Mouse (Mus musculus) heart, postnatal 0 days (tissue): ENCODE data around the gene Tnfsf8. TPM values are rescaled to one million over a fixed set of nuclear protein-coding genes. Genes with fewer than 3 reads are reported as not detected.

Source experiments
- ATAC-seq: fragments of 200-750 bp; cut with Nextera tagmentation; 2 replicates; pipeline ENCODE4 v1.8.0; 2017; ENCODE audit warnings: low read depth, moderate number of reproducible peaks, moderate library complexity; ENCODE audit not compliant: insufficient read depth
- DNase-seq: peaks from one replicate; pipeline ENCODE4 v3.0.0-alpha.2; 2016; ENCODE audit warnings: low spot score
- H3K27ac ChIP-seq: fragments of 300-500 bp; sonication (generic); 2 replicates; pipeline ENCODE4 v1.5.1; 2014; ENCODE audit warnings: low read depth, mild to moderate bottlenecking
- H3K27me3 ChIP-seq: fragments of 300-500 bp; sonication (generic); 2 replicates; pipeline ENCODE4 v1.6.1; 2014; ENCODE audit warnings: low read length, mixed read lengths; ENCODE audit not compliant: control insufficient read depth, insufficient read depth
- H3K36me3 ChIP-seq: fragments of 300-500 bp; sonication (generic); replicated peaks from 2 replicates; pipeline ENCODE4 v1.6.1; 2014; ENCODE audit warnings: low read length, mixed read lengths; ENCODE audit not compliant: control insufficient read depth, insufficient read depth
- H3K4me1 ChIP-seq: fragments of 300-500 bp; sonication (generic); 2 replicates; pipeline ENCODE4 v1.6.1; 2014; ENCODE audit warnings: antibody characterized with exemption; ENCODE audit not compliant: control insufficient read depth, insufficient read depth
- H3K4me2 ChIP-seq: fragments of 300-500 bp; sonication (generic); 2 replicates; pipeline ENCODE4 v1.6.1; 2014; ENCODE audit warnings: low read depth, mild to moderate bottlenecking, low read length, moderate library complexity
- H3K4me3 ChIP-seq: fragments of 300-500 bp; sonication (generic); 2 replicates; pipeline ENCODE4 v1.5.1; 2014; ENCODE audit warnings: low read depth, low read length
- H3K9ac ChIP-seq: fragments of 300-500 bp; sonication (generic); replicated peaks from 2 replicates; pipeline ENCODE4 v1.6.1; 2014; ENCODE audit warnings: low read depth, low read length, mixed read lengths
- H3K9me3 ChIP-seq: fragments of 300-500 bp; sonication (generic); replicated peaks from 2 replicates; pipeline ENCODE4 v1.6.1; 2016; ENCODE audit warnings: low read length; ENCODE audit not compliant: control insufficient read depth
- CTCF ChIP-seq: IDR thresholded peaks from 2 replicates; pipeline ENCODE4 v1.5.1; 2016; ENCODE audit warnings: antibody characterized with exemption, control low read depth, low read depth
- EP300 ChIP-seq: IDR thresholded peaks from 2 replicates; pipeline ENCODE4 v1.6.1; 2016; ENCODE audit warnings: antibody characterized with exemption, low read depth
- WGBS: fragments of 180-500 bp; shearing (Covaris S2); extraction: QIAGEN DNeasy Blood & Tissue Kit; methylation state at CpG from one replicate; pipeline ENCODE4 v1.1.7; 2014; 5-methylcytosine and 5-hydroxymethylcytosine counted together
- polyA plus RNA-seq: library from polyadenylated mRNA; unstranded; fragments of >200 nt; fragmentation: Nextera tagmentation; extraction: Ambion mirVana; gene quantifications from 2 replicates; pipeline ENCODE4 v1.2.1, GENCODE M21; 2015
- total RNA-seq: library from RNA; depleted of rRNA; stranded (reverse); fragments of >200 nt; gene quantifications from 2 replicates; pipeline ENCODE4 v1.2.3, GENCODE M21; 2014; ENCODE audit warnings: low replicate concordance; rRNA removed

Gene Tnfsf8
- not detected in 2 replicates for total RNA-seq
- polyA plus RNA-seq, result not detected in 2 replicates

DNA sequence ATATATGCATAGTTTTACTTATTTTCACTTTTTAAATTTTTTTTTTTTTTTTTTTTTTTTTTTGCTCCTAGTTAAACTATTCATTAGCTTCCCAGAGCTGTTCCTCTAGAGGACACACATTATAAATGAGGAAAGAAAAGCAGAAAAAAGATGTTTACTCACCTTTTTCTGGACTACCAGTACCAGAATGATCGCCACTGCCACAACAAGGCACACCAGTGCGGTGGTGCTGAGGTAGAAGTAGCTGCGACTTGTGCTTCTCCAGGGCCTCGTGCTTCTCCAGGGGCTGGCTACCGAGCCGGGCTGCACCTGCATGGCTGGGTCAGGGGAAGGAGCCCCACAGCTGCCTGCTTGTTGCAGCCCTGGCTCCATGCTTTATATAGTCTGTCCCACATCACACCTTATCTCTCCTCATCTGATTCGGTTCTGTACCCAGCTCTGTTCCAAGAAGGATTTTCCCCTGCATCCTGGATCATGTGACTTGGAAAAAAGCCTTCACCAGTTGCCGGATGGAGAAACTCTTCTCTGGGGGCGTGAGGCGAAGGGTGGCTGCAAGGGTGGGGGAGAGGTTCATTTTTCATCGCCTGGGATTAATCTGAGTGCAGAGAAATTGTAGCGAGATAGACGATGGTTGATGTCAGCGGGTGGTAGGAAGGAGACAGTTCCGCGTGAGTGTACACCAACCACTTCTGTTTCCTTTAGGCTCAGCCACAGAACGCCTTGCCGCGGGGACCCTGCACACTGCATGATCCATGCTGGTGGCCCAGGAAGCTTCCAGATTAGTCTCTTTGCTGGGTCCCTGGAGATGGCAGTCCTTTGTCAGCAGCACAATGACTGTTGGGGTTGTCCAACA is at the start of gene Tnfsf8:
Gene Tnfsf8 (minus strand): TSS at position 660 of the 853 bp plus-strand sequence.
- Histone ChIP-seq H3K9me3 (no peaks in the 10 kb centered on the region), H3K4me1 (no peaks in the 10 kb centered on the region), H3K27me3 (no peaks in the 10 kb centered on the region), H3K9ac (no peak within 1 kb of the TSS), H3K36me3 (no peaks in the 10 kb centered on the region), H3K4me3 (no peak within 1 kb of the TSS), H3K4me2 (no peak within 1 kb of the TSS; the same call in 1 of the 2 replicates), H3K27ac (no peak within 1 kb of the TSS)
- no peak for ATAC-seq
- DNase-seq, result no peak
- WGBS, result 67% methylated on average over 19 of the region's 19 CpGs
- TF ChIP-seq EP300 (no peak), CTCF (no peak)

DNA sequence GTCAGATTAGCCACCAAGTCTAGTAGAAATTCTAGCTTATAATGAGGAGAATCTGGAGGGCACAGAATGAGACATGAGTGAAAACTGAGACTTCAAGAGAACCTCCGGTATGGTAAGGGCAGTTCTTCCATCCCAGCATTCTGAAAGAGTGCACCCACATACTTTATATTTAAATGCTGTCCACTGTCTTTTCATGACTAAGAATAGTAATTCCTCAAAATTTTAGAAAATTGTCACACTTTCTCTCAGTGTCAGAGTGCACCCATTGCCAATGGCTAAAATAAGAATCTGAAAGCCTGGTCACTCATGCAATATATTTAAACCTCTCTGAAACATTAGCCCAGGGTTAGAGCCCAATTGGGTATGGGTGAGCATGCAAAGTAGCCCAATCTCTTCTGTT is 47.4 kb upstream of the Tnfsf8 start:
- H3K27ac ChIP-seq, result no peak overlapping the region
- DNase-seq, result no peak
- H3K27me3 ChIP-seq, result no peaks in the 10 kb centered on the region
- WGBS, result 83% methylated on average over 1 of the region's 1 CpGs
- no peak for ATAC-seq
- no peaks in the 10 kb centered on the region for H3K9me3 ChIP-seq
- no peaks in the 10 kb centered on the region for H3K36me3 ChIP-seq
- H3K4me2 ChIP-seq, result no peak overlapping the region
- H3K4me1 ChIP-seq, result no peaks in the 10 kb centered on the region
- H3K4me3 ChIP-seq, result no peak overlapping the region
- no peak overlapping the region for H3K9ac ChIP-seq
- TF ChIP-seq EP300 (no peak), CTCF (no peak)

DNA sequence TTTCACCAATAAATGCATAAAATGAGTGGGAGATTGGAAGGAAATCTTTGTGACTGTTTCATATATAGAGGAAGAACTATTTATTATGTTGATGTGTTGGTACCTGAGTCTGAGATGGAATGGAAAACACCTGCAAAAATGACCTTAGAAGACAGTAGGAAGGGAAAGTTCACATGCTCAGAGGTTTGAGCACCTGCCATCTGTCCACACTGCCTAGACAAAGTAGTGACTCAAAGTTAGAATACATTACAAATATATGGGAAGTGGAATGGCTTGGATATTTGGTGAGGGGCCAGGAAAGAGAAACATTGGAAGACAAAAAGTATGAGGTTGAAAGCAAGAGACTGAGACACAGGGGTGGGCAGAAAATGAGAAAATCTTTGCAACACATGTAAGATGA is 46.3 kb upstream of the Tnfsf8 start:
- Histone ChIP-seq H3K9ac (no peak overlapping the region), H3K36me3 (no peaks in the 10 kb centered on the region), H3K4me2 (no peak overlapping the region), H3K9me3 (no peaks in the 10 kb centered on the region), H3K4me1 (no peaks in the 10 kb centered on the region), H3K4me3 (no peak overlapping the region), H3K27me3 (no peaks in the 10 kb centered on the region), H3K27ac (no peak overlapping the region)
- DNase-seq (no peak), ATAC-seq (no peak)
- TF ChIP-seq EP300, result no peak
- no peak for TF ChIP-seq CTCF

DNA sequence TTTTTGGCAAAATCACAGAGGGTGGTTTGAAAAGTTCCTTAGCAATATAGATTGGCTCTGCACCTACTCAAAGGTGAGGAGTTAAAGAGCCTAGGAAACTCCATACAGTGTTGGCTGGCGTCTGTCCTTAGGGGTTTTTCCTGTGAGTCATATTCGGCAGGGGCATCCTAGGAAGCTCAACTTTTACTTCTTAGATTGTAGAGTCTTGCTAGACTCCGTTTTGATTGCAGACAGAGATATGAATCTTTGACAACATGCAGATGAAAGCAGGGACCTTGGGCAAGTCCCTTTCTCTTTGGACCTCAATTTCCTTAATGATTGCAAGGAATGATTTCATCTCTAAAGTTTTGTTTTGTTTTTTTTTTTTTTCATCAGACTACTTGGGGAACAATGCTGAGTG is 44.9 kb upstream of the Tnfsf8 start:
- TF ChIP-seq CTCF (no peak), EP300 (no peak)
- ATAC-seq, result no peak
- WGBS, result 40% methylated on average over 3 of the region's 3 CpGs
- DNase-seq, result no peak
- H3K27ac ChIP-seq, result no peak overlapping the region
- H3K4me2 ChIP-seq, result no peak overlapping the region
- no peak overlapping the region for H3K4me3 ChIP-seq
- no peaks in the 10 kb centered on the region for H3K4me1 ChIP-seq
- no peak overlapping the region for H3K9ac ChIP-seq
- no peaks in the 10 kb centered on the region for H3K9me3 ChIP-seq
- H3K27me3 ChIP-seq, result no peaks in the 10 kb centered on the region
- H3K36me3 ChIP-seq, result no peaks in the 10 kb centered on the region

DNA sequence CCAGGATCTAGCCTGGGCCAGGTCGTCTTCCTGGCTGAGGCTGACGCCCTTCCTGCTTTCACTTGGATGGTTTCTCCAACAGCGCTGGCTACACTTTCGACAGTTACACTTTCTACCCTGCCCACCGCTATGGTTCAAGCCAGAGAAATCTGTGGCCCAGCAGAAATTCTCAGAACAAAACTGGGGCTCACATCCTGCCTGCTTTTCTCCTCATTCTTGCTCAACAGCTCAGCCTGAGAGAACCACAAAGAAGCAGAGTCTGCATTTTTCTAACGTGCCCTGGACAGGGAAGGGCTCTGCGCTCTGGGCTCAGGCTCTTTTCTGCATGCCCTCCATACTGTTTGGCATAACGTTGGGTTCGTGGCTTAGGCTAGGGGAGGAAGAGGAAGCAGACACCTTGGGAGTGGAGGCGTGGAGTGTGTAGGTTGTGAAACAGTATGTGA is 38.0 kb upstream of the Tnfsf8 start:
- Histone ChIP-seq H3K9me3 (no peaks in the 10 kb centered on the region), H3K4me1 (no peaks in the 10 kb centered on the region), H3K27ac (no peak overlapping the region), H3K4me3 (no peak overlapping the region), H3K36me3 (no peaks in the 10 kb centered on the region), H3K9ac (no peak overlapping the region), H3K4me2 (no peak overlapping the region), H3K27me3 (no peaks in the 10 kb centered on the region)
- no peak for TF ChIP-seq EP300
- TF ChIP-seq CTCF, result no peak
- WGBS, result 69% methylated on average over 10 of the region's 10 CpGs
- no peak for DNase-seq
- no peak for ATAC-seq
